Mouse (Mus musculus) left cerebral cortex, postnatal 25 days (tissue): Measurements from ENCODE around the gene Abcb8. TPM values are rescaled to one million over a fixed set of nuclear protein-coding genes. Genes with fewer than 3 reads are reported as not detected.

Source experiments
- DNase-seq, 2 experiments: peaks; one replicate each; pipeline ENCODE4 v3.0.0; 2022; ENCODE audit warnings: low spot score in 2 of 2, mixed read lengths in 1 of 2
- intact Hi-C: fragments of 180-260 bp; cut with DNase I; formaldehyde crosslinking; loops from one replicate; pipeline ENCODE4 v1.15.1; 2025
- total RNA-seq, 2 experiments: library from RNA; stranded (reverse); gene quantifications; 2 replicates each; pipeline ENCODE4 v1.2.3; 2021

Abcb8 gene
- total RNA-seq, result 10 to 100 TPM; 41.3 to 54.2 TPM

DNA sequence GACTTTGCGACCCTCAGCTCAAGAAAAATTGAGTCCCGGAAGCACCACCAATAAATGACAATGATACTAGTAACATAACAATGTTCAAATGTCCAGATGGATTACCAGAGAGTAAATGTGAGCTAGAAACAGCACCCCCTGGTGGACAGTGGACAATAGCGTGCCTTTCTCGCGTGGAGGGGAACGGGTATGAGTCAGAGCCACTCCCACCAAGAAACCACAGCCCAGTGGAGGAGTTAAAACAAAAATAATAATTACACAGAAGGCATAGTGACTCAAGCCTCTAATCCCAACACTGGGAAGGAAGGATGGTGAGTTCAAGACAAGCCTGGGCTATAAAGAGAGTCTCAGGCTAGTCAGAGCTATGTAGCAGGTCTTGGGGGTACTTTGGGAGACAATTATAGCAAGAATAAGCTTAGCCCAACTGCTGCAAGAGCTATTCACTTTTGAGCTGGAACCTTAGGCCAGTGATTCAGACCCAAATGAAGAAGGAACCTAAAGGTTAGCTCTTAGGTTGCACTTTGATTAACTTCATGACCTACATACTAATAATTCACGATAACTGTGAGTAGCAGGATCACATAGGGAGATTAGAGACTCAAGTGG is at the start of gene Abcb8:
Abcb8 (plus strand) TSS at position 272 of the 606 bp plus-strand sequence.
- intact Hi-C loops, result loop anchor here (5.0 kb wide), 1 partner anchor 226 kb away; no protein-coding TSS in a partner anchor

DNA sequence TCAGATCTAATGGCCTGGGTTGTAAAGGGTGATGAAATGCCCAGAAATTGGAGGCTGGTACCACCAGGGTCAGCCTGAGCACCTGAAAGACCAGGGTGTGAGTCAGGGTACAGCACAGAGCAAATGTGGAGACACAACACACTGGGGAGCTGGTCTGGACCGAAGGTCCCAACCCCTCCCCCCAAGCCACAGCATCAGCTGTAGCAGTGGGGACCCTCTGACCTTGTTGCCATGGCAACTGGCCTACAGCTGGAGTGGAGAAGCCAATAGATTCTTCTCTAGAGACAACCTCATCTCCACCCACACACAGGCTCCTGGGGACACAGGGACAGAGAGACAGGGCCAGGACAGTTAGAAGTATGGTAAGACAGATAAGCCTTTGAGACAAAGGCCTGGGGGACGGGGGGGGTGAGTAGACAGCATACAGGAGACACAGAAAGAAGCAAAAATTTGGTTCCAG is 49.5 kb upstream of the Abcb8 start:
- intact Hi-C loops, result no loop called here
- no peak for DNase-seq

More for the DNA sequence above, at the start of gene Abcb8:
- peak; percentile 87 to 94 for DNase-seq

GRCm38 (mm10) chr5:24344477-24345051 is 48.9 kb upstream of the Abcb8 start:
- intact Hi-C loops, result no loop called here
- DNase-seq, result no peak

DNA sequence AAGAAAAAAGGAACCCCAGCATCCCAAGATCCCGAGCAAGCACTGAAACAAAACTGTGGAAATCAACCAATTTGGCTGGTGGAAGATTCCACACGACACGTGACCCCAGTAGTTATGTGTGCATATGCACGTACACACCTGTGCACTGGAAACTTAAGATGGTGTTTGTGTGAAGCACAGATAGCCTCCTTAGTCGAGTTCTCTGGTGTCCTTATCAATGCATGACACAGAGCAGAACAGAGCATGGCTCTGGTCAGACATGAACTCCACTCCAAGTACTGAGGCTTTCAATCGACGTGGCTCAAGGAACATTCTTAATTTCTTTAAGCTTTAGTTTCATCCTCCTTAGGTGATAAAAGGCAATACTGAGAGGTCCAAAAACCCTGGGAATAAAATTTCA is 47.1 kb upstream of the Abcb8 start:
- no peak for DNase-seq
- intact Hi-C loops, result no loop called here

GRCm38 (mm10) chr5:24347186-24347875 is 46.1 kb upstream of the Abcb8 start:
- DNase-seq, result no peak
- intact Hi-C loops, result no loop called here

DNA sequence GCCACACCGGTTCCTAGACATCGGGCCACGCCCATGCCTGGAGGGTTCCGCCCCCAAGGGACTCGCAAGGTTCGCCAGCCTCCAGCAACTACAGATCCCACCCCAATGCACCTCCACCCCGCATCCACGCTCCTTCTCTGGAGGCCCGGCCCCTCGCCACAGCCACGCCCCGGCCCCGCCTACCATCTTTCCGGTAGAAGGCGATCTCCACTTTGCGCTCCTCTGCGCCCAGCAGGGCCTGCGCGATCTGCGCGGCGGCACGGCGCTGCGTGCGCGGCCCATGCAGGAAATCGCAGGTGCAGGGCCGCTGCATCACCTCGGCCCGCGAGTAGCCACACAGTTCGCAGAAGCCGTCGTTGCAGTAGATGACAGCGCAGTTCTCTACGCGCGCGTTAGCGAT is 45.3 kb upstream of the Abcb8 start:
- intact Hi-C loops, result no loop called here
- DNase-seq, result peak; percentile 60 to 71

GRCm38 (mm10) chr5:24348546-24348945 is 44.9 kb upstream of the Abcb8 start:
- intact Hi-C loops, result no loop called here
- no peak for DNase-seq

- no peak for DNase-seq
- intact Hi-C loops, result loop anchor here (5.0 kb wide), 1 partner anchor 37 kb away; no protein-coding TSS in a partner anchor
Measured at GRCm38 (mm10) chr5:24350073-24350472, 43.4 kb upstream of the Abcb8 start.

DNA sequence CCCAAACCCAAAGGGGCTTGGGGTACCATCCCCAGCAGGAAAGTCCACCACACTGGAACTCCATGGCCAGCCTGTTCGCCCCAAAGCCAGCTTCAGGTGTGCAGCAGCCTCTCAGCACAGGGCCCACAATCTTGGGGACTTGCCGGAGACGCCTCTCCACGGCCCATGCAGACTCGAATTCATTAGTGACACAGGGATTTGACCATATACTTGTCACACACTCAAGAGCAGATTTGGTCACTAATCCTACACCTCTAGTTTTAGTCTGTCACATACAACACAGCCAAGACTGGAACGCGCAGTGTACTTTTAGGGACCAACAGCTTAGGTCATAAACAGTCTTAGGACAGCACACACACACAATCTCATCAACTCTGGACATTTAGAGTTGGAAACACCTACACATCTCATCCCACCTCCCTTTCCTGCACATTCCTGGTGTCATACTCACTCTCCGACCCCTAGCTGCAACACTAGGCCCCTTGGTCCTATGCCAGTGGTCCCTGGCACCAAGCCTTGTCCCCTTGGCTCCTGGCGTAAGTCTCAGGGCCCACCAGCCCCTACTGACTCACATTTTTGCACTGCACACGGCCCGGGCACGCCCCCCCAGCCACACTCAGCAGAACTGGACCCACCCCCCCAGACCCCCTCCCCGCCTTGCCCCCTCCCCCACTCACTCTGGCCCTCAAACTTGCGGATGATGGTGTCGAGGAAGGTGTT is 42.8 kb upstream of the Abcb8 start:
- intact Hi-C loops, result loop anchor here (5.0 kb wide), 1 partner anchor 37 kb away; no protein-coding TSS in a partner anchor
- DNase-seq, result no peak

- intact Hi-C loops, result loop anchor here (5.0 kb wide), 1 partner anchor 36 kb away; no protein-coding TSS in a partner anchor
- no peak for DNase-seq
Measured at GRCm38 (mm10) chr5:24351278-24351677, 42.2 kb upstream of the Abcb8 start, which contains the start of gene Kcnh2. Kcnh2 (minus strand) TSS chr5:24351604.

DNA sequence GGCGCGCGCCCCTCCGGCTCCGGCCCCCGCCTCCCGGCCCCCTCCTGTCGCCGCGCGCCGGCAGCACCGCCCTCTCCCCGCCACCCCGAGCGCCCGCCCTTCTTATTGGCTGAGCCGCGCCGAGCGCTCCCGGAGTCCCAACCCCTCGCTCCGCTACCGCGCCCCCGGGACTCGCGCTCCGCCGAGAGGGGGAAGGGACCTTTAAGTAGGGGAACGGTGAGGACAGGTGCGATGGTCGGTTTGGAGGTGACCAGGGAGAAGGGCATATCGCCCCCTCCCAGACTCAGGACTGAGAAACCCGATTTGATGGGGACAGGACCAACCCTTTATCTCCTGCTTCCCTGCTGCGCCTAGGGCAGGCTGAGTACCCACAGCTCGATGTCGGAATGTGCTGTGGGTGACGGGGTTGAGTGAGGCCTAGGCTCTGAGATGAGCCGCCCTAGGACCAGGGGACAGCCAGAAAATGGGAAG is 41.7 kb upstream of the Abcb8 start:
- DNase-seq, result peak; percentile 86 to 92
- intact Hi-C loops, result loop anchor here (5.0 kb wide), 1 partner anchor 36 kb away; no protein-coding TSS in a partner anchor

- no peak for DNase-seq
- intact Hi-C loops, result loop anchor here (5.0 kb wide), 1 partner anchor 35 kb away; no protein-coding TSS in a partner anchor
Measured at GRCm38 (mm10) chr5:24352251-24352859, 41.1 kb upstream of the Abcb8 start.

DNA sequence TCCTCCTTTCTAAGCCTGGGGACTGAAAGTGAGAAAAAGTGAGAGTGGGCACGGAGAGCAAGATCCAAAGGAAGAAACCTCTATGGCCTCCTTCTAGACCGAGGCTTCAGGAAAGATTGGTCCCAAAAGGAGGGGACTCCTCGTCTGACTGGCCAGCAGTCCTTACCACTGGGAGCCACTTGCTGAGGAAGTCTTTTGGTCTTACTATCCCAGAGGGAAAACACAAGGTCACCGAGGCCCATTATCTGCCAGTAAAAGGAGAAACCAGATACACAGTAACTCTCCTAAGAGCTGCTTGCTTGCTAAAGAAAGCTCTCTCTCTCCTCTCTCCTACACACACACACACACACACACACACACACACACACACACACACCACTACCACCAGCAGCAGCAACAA is 40.1 kb upstream of the Abcb8 start:
- intact Hi-C loops, result loop anchor here (5.0 kb wide), 1 partner anchor 34 kb away; no protein-coding TSS in a partner anchor
- no peak for DNase-seq

GRCm38 (mm10) chr5:24356764-24357163 is 36.7 kb upstream of the Abcb8 start:
- peak in 1 of 2 experiments; percentile 66 for DNase-seq
- intact Hi-C loops, result no loop called here

DNA sequence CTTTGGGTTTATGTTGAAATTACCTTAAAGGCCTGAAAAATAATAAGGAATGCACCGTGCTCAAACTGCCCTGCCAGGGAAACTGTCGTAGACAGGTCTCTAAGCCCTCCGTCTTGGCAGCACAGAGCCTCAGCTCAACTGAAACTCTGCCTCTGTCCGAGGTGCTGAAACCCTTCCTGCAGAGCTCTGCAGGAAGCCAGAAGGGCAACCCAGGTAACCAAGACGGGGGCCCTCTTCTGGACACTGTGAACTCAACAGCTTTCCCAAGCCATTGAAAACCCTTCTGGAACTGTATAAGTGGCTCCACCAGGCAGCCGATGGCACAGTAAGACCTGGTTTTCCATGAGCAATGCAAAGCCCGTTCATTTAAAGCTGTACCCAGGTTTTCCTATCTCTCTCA is 36.0 kb upstream of the Abcb8 start:
- intact Hi-C loops, result no loop called here
- DNase-seq, result no peak

DNA sequence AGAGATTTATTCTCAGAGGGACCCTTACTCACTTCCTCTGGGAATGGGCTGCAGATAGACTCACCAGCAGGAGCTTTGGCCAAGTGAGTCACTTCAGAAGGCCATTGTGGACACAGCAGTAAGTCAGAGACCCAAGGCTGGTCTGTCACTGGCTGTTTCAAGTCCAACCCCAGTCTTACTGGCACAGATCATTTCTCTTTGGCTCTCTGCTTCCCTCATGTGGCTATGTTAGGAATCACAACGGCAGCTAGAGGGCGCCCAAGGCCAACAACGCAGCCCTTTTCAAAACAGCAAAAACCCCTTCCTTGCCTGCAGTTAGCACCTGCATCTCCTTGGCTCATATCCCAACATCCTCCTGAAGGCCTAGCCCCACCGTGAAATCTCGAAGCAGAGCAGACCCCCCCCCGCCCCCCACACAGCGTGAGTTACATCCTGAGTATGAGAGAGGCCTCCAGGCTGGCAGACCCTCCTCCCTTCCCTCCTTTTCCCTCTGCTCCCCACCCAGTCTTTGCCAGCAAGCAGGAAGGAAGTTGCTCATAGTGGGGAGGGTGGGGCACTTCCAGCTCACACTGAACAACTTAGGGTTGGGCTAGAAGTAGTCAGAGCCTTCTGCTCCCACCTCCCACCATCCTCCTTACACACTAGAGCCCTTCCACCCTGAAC is 32.5 kb upstream of the Abcb8 start:
- DNase-seq, result peak; percentile 84 to 89
- intact Hi-C loops, result loop anchor here (1.0 to 5.0 kb wide), 3 partner anchors 26 to 194 kb away; no protein-coding TSS in a partner anchor

DNA sequence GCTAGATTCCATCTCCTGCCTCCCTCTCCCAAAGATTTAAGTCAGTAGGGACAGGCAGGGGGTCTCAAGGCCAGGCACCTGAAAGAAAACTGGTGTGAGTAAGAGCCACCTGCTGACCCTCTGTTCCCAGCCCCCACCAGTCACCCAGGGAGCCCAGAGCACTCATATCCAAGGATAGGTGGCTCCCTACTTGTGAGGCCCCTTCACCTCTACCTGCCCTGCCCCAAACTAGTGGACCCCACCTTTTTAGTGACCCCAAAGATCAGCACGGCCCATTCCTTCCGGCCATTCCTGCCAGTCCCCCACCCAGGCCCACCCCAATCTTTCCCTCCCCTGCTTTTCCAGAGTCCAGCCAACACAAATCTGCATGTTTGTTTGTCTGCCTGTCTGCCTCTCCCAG is 30.0 kb upstream of the Abcb8 start:
- intact Hi-C loops, result loop anchor here (5.0 kb wide), 1 partner anchor 196 kb away; no protein-coding TSS in a partner anchor
- no peak for DNase-seq

- DNase-seq, result no peak
- intact Hi-C loops, result loop anchor here (5.0 kb wide), 1 partner anchor 197 kb away; no protein-coding TSS in a partner anchor
Measured at GRCm38 (mm10) chr5:24364061-24364460, 29.4 kb upstream of the Abcb8 start.
